Mouse (Mus musculus): ENCODE results near the gene 1700030K09Rik. TPM values are rescaled to one million over a fixed set of nuclear protein-coding genes. Genes with fewer than 3 reads are reported as not detected.
A peak's percentile ranks its signal among the peaks of the same experiment; 100 is the strongest.

The 1700030K09Rik gene
- 10 to 100 TPM; 10.3 to 15.1 TPM for total RNA-seq (2021)

GRCm38 (mm10) chr8:72443338-72443993 lies at the start of gene 1700030K09Rik, which contains the start of gene Calr3:
1700030K09Rik (plus strand) TSS chr8:72443880.
Calr3 (minus strand) TSS chr8:72443870.
- intact Hi-C loops (cut with DNase I), result no loop called here
- peak; percentile 97 to 98 for DNase-seq (ENCODE audit: low spot score in 2 of 2)

GRCm38 (mm10) chr8:72401381-72401780 lies 42.3 kb upstream of the 1700030K09Rik start:
- intact Hi-C loops (cut with DNase I), result no loop called here
- DNase-seq (ENCODE audit: low spot score in 2 of 2), result no peak

- intact Hi-C loops (cut with DNase I), result no loop called here
- DNase-seq (ENCODE audit: low spot score in 2 of 2), result no peak
Observed at GRCm38 (mm10) chr8:72402981-72403380, 40.7 kb upstream of the 1700030K09Rik start.

- no peak for DNase-seq (ENCODE audit: low spot score in 2 of 2)
- intact Hi-C loops (cut with DNase I), result no loop called here
Observed at GRCm38 (mm10) chr8:72407878-72408277, 35.8 kb upstream of the 1700030K09Rik start.

- DNase-seq (ENCODE audit: low spot score in 2 of 2), result no peak
- intact Hi-C loops (cut with DNase I), result no loop called here
Observed at GRCm38 (mm10) chr8:72409443-72409842, 34.2 kb upstream of the 1700030K09Rik start.

GRCm38 (mm10) chr8:72413839-72414238 lies 29.8 kb upstream of the 1700030K09Rik start:
- no peak for DNase-seq (ENCODE audit: low spot score in 2 of 2)
- intact Hi-C loops (cut with DNase I), result no loop called here

- intact Hi-C loops (cut with DNase I), result no loop called here
Observed at GRCm38 (mm10) chr8:72415252-72415651, 28.4 kb upstream of the 1700030K09Rik start.

GRCm38 (mm10) chr8:72418073-72418472 lies 25.6 kb upstream of the 1700030K09Rik start:
- DNase-seq (ENCODE audit: low spot score in 2 of 2), result no peak
- intact Hi-C loops (cut with DNase I), result no loop called here

More at GRCm38 (mm10) chr8:72415252-72415651, 28.4 kb upstream of the 1700030K09Rik start:
- no peak for DNase-seq (ENCODE audit: low spot score in 2 of 2)

- intact Hi-C loops (cut with DNase I), result loop anchor here (2.0 kb wide), 1 partner anchor 54 kb away; the partner anchor contains the start of gene Cherp
- peak; percentile 36 to 40 for DNase-seq (ENCODE audit: low spot score in 2 of 2)
Observed at GRCm38 (mm10) chr8:72420571-72421361, 22.9 kb upstream of the 1700030K09Rik start.

GRCm38 (mm10) chr8:72421362-72422335 lies 22.0 kb upstream of the 1700030K09Rik start, which contains the start of gene Eps15l1:
Eps15l1 (minus strand) TSS chr8:72421460.
- intact Hi-C loops (cut with DNase I), result loop anchor here (2.0 kb wide), 1 partner anchor 53 kb away; the partner anchor contains the start of gene Cherp
- DNase-seq (ENCODE audit: low spot score in 2 of 2), result peak; percentile 98

- intact Hi-C loops (cut with DNase I), result no loop called here
- no peak for DNase-seq (ENCODE audit: low spot score in 2 of 2)
Observed at GRCm38 (mm10) chr8:72422926-72423325, 20.8 kb upstream of the 1700030K09Rik start.

- intact Hi-C loops (cut with DNase I), result no loop called here
- no peak for DNase-seq (ENCODE audit: low spot score in 2 of 2)
Observed at GRCm38 (mm10) chr8:72429676-72430075, 14.0 kb upstream of the 1700030K09Rik start.

GRCm38 (mm10) chr8:72434952-72435351 lies 8.7 kb upstream of the 1700030K09Rik start:
- no peak for DNase-seq (ENCODE audit: low spot score in 2 of 2)
- intact Hi-C loops (cut with DNase I), result no loop called here

GRCm38 (mm10) chr8:72438248-72439015 lies 5.2 kb upstream of the 1700030K09Rik start:
- intact Hi-C loops (cut with DNase I), result loop anchor here (1.0 kb wide), 1 partner anchor 16 kb away; no protein-coding TSS in a partner anchor
- DNase-seq (ENCODE audit: low spot score in 2 of 2), result no peak

GRCm38 (mm10) chr8:72443994-72444350 lies 292 bp downstream of the 1700030K09Rik start:
- DNase-seq (ENCODE audit: low spot score in 2 of 2), result no peak
- intact Hi-C loops (cut with DNase I), result no loop called here

- intact Hi-C loops (cut with DNase I), result no loop called here
- DNase-seq (ENCODE audit: low spot score in 2 of 2), result no peak
Observed at GRCm38 (mm10) chr8:72445071-72445470, 1.4 kb downstream of the 1700030K09Rik start.

GRCm38 (mm10) chr8:72451516-72451915 lies 7.8 kb downstream of the 1700030K09Rik start:
- intact Hi-C loops (cut with DNase I), result no loop called here
- DNase-seq (ENCODE audit: low spot score in 2 of 2), result no peak

- intact Hi-C loops (cut with DNase I), result loop anchor here (1.0 kb wide), 1 partner anchor 16 kb away; no protein-coding TSS in a partner anchor
Observed at GRCm38 (mm10) chr8:72453904-72454303, 10.2 kb downstream of the 1700030K09Rik start.

GRCm38 (mm10) chr8:72455317-72455716 lies 11.6 kb downstream of the 1700030K09Rik start:
- DNase-seq (ENCODE audit: low spot score in 2 of 2), result no peak
- intact Hi-C loops (cut with DNase I), result no loop called here

More at GRCm38 (mm10) chr8:72453904-72454303, 10.2 kb downstream of the 1700030K09Rik start:
- DNase-seq (ENCODE audit: low spot score in 2 of 2), result no peak
